Mouse (Mus musculus): Measurements from ENCODE around the gene Gm13101.
"Not testable (repeated sequence)": the region's sequence is repeated elsewhere in the genome, so short reads cannot be mapped to it uniquely, and the experiment has no call there.

DNA sequence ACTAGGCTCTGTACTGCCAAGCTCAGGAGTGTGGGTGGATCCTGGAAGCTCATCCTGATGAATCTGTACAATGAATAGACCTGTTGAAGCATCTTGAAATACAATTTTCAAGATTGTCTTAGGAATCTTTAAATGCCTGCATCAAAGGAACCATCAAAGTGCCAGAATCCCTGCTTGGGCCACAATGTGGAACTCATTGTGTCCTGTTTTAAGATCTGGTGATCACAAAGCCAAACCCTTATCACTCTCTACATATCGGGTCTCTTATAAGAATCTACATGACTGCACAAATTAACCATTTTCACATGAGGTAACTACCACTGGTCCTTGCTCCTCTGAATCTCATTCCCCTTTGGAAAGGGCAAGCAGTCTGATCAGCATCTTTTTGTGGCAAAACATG is 15.8 kb downstream of the Gm13101 start, which contains the start of gene Pramef25:
- not testable (repeated sequence) for TF ChIP-seq CTCF, EP300 (IDR thresholded peaks at IDR 0.05)

All from lung, postnatal 0 days (tissue).